Mouse (Mus musculus): ENCODE results near the gene Gm5269.

The Gm5269 gene

GRCm38 (mm10) chr1:45890173-45890572 lies at the start of gene Gm5269:
Gm5269 (minus strand) TSS chr1:45890273.
- in situ Hi-C loops (cut with MseI, MboI): no loop called here

- in situ Hi-C loops (cut with MseI, MboI): loop anchor here (10.0 kb wide), 1 partner anchor 106 kb away; no protein-coding TSS in a partner anchor
Measured at GRCm38 (mm10) chr1:45931127-45931526, 41.1 kb upstream of the Gm5269 start.

GRCm38 (mm10) chr1:45926911-45927310 lies 36.8 kb upstream of the Gm5269 start:
- in situ Hi-C loops (cut with MseI, MboI): no loop called here

GRCm38 (mm10) chr1:45926393-45926763 lies 36.3 kb upstream of the Gm5269 start, which contains the start of gene Slc40a1:
Slc40a1 (minus strand) TSS chr1:45926523.
- in situ Hi-C loops (cut with MseI, MboI): no loop called here

- in situ Hi-C loops (cut with MseI, MboI): no loop called here
Measured at GRCm38 (mm10) chr1:45925500-45926392, 35.7 kb upstream of the Gm5269 start.

GRCm38 (mm10) chr1:45925131-45925499 lies 35.0 kb upstream of the Gm5269 start:
- in situ Hi-C loops (cut with MseI, MboI): no loop called here

- in situ Hi-C loops (cut with MseI, MboI): loop anchor here in 1 of 2 experiments (5.0 kb wide), 1 partner anchor 57 kb away; no protein-coding TSS in a partner anchor
Measured at GRCm38 (mm10) chr1:45924516-45924915, 34.4 kb upstream of the Gm5269 start.

GRCm38 (mm10) chr1:45923306-45923705 lies 33.2 kb upstream of the Gm5269 start:
- in situ Hi-C loops (cut with MseI, MboI): loop anchor here in 1 of 2 experiments (5.0 kb wide), 1 partner anchor 56 kb away; no protein-coding TSS in a partner anchor

- in situ Hi-C loops (cut with MseI, MboI): loop anchor here in 1 of 2 experiments (5.0 kb wide), 1 partner anchor 53 kb away; no protein-coding TSS in a partner anchor
Measured at GRCm38 (mm10) chr1:45920703-45921102, 30.6 kb upstream of the Gm5269 start.

GRCm38 (mm10) chr1:45919752-45920151 lies 29.7 kb upstream of the Gm5269 start:
- in situ Hi-C loops (cut with MseI, MboI): loop anchor here in 1 of 2 experiments (5.0 kb wide), 1 partner anchor 52 kb away; no protein-coding TSS in a partner anchor

GRCm38 (mm10) chr1:45917136-45917803 lies 27.2 kb upstream of the Gm5269 start:
- in situ Hi-C loops (cut with MseI, MboI): no loop called here

- in situ Hi-C loops (cut with MseI, MboI): no loop called here
Measured at GRCm38 (mm10) chr1:45916174-45916573, 26.1 kb upstream of the Gm5269 start.

GRCm38 (mm10) chr1:45914236-45914635 lies 24.2 kb upstream of the Gm5269 start:
- in situ Hi-C loops (cut with MseI, MboI): no loop called here

- in situ Hi-C loops (cut with MseI, MboI): no loop called here
Measured at GRCm38 (mm10) chr1:45905107-45905821, 15.2 kb upstream of the Gm5269 start.

GRCm38 (mm10) chr1:45904161-45904560 lies 14.1 kb upstream of the Gm5269 start:
- in situ Hi-C loops (cut with MseI, MboI): no loop called here

- in situ Hi-C loops (cut with MseI, MboI): no loop called here
Measured at GRCm38 (mm10) chr1:45898044-45898443, 8.0 kb upstream of the Gm5269 start.

- in situ Hi-C loops (cut with MseI, MboI): no loop called here
Measured at GRCm38 (mm10) chr1:45894168-45894912, 4.3 kb upstream of the Gm5269 start.

- in situ Hi-C loops (cut with MseI, MboI): no loop called here
Measured at GRCm38 (mm10) chr1:45891986-45892385, 1.9 kb upstream of the Gm5269 start.

- in situ Hi-C loops (cut with MseI, MboI): no loop called here
Measured at GRCm38 (mm10) chr1:45886800-45887199, 3.3 kb downstream of the Gm5269 start.

- in situ Hi-C loops (cut with MseI, MboI): no loop called here
Measured at GRCm38 (mm10) chr1:45883378-45883777, 6.7 kb downstream of the Gm5269 start.

- in situ Hi-C loops (cut with MseI, MboI): no loop called here
Measured at GRCm38 (mm10) chr1:45882076-45882475, 8.0 kb downstream of the Gm5269 start.

Measured in mouse trophoblast stem cell (cell line).